Mouse (Mus musculus) intestine, embryonic 15.5 days (tissue): ENCODE results near the gene Gm10772. TPM values are rescaled to one million over a fixed set of nuclear protein-coding genes. Genes with fewer than 3 reads are reported as not detected.
"Not testable (repeated sequence)": the region's sequence is repeated elsewhere in the genome, so short reads cannot be mapped to it uniquely, and the experiment has no call there.

Source experiments
- ATAC-seq: fragments of 200-750 bp; cut with Nextera tagmentation; 2 replicates; pipeline ENCODE4 v1.8.0; 2017; ENCODE audit warnings: moderate TSS enrichment, moderate library complexity
- H3K27ac ChIP-seq: fragments of 300-500 bp; sonication (generic); 2 replicates; pipeline ENCODE4 v1.5.1; 2015; ENCODE audit warnings: mild to moderate bottlenecking, inconsistent platforms
- H3K27me3 ChIP-seq: fragments of 300-500 bp; sonication (generic); replicated peaks from 2 replicates; pipeline ENCODE4 v1.6.1; 2015; ENCODE audit warnings: inconsistent platforms
- H3K36me3 ChIP-seq: fragments of 300-500 bp; sonication (generic); 2 replicates; pipeline ENCODE4 v1.6.1; 2015; ENCODE audit warnings: inconsistent platforms
- H3K4me1 ChIP-seq: fragments of 300-500 bp; sonication (generic); replicated peaks from 2 replicates; pipeline ENCODE4 v1.6.1; 2015; ENCODE audit warnings: inconsistent platforms
- H3K4me2 ChIP-seq: fragments of 300-500 bp; sonication (generic); replicated peaks from 2 replicates; pipeline ENCODE4 v1.6.1; 2015; ENCODE audit warnings: mild to moderate bottlenecking, inconsistent platforms
- H3K4me3 ChIP-seq: fragments of 300-500 bp; sonication (generic); replicated peaks from 2 replicates; pipeline ENCODE4 v1.5.1; 2015; ENCODE audit warnings: inconsistent platforms
- H3K9ac ChIP-seq: fragments of 300-500 bp; sonication (generic); 2 replicates; pipeline ENCODE4 v1.6.1; 2015; ENCODE audit warnings: inconsistent platforms
- H3K9me3 ChIP-seq: fragments of 300-500 bp; sonication (generic); 2 replicates; pipeline ENCODE4 v1.6.1; 2016; ENCODE audit warnings: inconsistent platforms
- WGBS: fragments of 180-500 bp; shearing (Covaris S2); methylation state at CpG from one replicate; pipeline ENCODE4 v1.1.7; 2015; 5-methylcytosine and 5-hydroxymethylcytosine counted together
- polyA plus RNA-seq: library from polyadenylated mRNA; unstranded; fragments of >200 nt; fragmentation: Nextera tagmentation; extraction: Ambion mirVana; gene quantifications from 2 replicates; pipeline ENCODE4 v1.2.1, GENCODE M21; 2015

Gm10772 gene
- not detected in 2 replicates for polyA plus RNA-seq

DNA sequence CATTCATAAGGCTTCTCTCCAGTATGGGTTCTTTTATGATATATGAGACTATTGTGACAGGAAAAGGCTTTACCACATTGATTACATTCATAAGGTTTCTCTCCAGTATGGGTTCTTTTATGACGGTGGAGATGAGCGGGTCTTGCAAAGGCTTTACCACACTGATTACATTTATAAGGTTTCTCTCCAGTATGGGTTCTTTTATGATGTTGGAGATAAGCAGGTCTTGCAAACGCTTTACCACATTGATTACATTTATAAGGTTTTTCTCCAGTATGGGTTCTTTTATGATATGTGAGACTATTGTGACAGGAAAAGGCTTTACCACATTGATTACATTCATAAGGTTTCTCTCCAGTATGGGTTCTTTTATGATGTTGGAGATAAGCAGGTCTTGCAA, at the start of gene Gm10772:
Gm10772 (minus strand) TSS at position 101 of the 400 bp plus-strand sequence.
- H3K27ac ChIP-seq, H3K4me3 ChIP-seq, H3K9ac ChIP-seq, H3K4me1 ChIP-seq, H3K4me2 ChIP-seq, H3K27me3 ChIP-seq, ATAC-seq, H3K36me3 ChIP-seq, H3K9me3 ChIP-seq: not testable (repeated sequence)
- WGBS = 71% methylated on average over 2 of the region's 3 CpGs

DNA sequence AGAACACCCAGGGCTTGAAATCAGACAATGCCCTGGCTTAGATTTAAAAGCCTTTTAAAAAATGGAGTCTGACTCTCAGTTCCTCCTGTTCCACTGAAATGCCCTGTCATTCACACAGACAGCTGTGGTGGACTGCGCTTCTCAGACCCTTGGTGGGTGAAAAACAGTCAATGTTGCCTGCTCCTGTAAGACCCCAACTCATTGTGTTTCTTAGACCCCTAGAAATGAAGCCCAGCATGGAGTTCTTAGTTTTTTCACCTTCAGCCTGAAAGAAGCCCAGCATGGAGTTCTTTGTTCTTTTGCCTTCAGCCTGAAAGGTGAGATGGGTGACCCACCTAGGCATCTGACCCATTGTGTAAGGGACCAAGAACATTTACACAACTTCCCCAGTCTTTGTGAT, 36.5 kb upstream of the Gm10772 start:
- no CpG with 5 or more reads among the region's 1 CpGs for WGBS
- ATAC-seq, H3K36me3 ChIP-seq, H3K27me3 ChIP-seq, H3K9me3 ChIP-seq, H3K4me1 ChIP-seq, H3K27ac ChIP-seq, H3K4me3 ChIP-seq, H3K9ac ChIP-seq, H3K4me2 ChIP-seq: not testable (repeated sequence)

- ATAC-seq, H3K27ac ChIP-seq, H3K27me3 ChIP-seq, H3K36me3 ChIP-seq, H3K4me2 ChIP-seq, H3K4me1 ChIP-seq, H3K9me3 ChIP-seq, H3K9ac ChIP-seq, H3K4me3 ChIP-seq: not testable (repeated sequence)
- 89% methylated on average over 3 of the region's 7 CpGs for WGBS
Observed at GRCm38 (mm10) chr13:66263141-66263540, 35.8 kb upstream of the Gm10772 start.

GRCm38 (mm10) chr13:66214349-66214748, 13.0 kb downstream of the Gm10772 start:
- no peaks in the 10 kb centered on the region for H3K36me3 ChIP-seq
- H3K4me3 ChIP-seq = no peak overlapping the region
- no peaks in the 10 kb centered on the region for H3K9me3 ChIP-seq
- no peak for ATAC-seq
- no peak overlapping the region for H3K4me2 ChIP-seq
- WGBS = no CpG with 5 or more reads among the region's 11 CpGs
- H3K27me3 ChIP-seq = no peaks in the 10 kb centered on the region
- no peaks in the 10 kb centered on the region for H3K4me1 ChIP-seq
- H3K9ac ChIP-seq = no peak overlapping the region
- H3K27ac ChIP-seq = no peak overlapping the region

DNA sequence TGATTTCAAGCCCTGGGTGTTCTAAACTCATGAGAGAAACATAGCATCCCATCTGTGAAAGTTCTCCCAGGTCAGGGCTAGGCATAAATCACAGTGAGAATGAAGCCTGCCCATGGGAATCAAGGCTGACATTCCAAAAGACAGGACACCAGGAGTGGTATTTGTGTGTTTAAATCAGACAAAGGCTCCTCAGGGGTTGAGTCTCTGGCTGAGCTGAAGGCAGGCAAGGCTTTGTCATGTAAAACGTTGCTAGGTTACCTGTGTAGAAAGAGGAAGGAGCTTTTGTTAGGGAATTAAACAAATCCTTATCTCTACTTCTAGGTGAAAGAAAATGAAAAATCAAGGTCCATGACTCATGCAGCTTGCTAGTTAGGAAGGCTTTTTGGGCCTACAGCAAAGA, 13.6 kb downstream of the Gm10772 start:
- not testable (repeated sequence) for H3K4me3 ChIP-seq, H3K9ac ChIP-seq, H3K27me3 ChIP-seq, H3K9me3 ChIP-seq, H3K27ac ChIP-seq, H3K4me2 ChIP-seq, H3K4me1 ChIP-seq, ATAC-seq, H3K36me3 ChIP-seq
- WGBS = no CpG with 5 or more reads among the region's 1 CpGs

GRCm38 (mm10) chr13:66179172-66179571, 48.2 kb downstream of the Gm10772 start:
- not testable (repeated sequence) for H3K4me3 ChIP-seq, H3K9me3 ChIP-seq, H3K4me2 ChIP-seq, H3K27me3 ChIP-seq, ATAC-seq, H3K27ac ChIP-seq, H3K36me3 ChIP-seq, H3K4me1 ChIP-seq, H3K9ac ChIP-seq
- WGBS = 77% methylated on average over 6 of the region's 12 CpGs

Other genes starting within 250 kb of the Gm10772 start
- gene Gm10324, start 108.0 kb downstream of the Gm10772 start, polyA plus RNA-seq = not detected in 2 replicates
- gene 2410141K09Rik, start 213.5 kb upstream of the Gm10772 start, polyA plus RNA-seq = not detected in 2 replicates